Mouse (Mus musculus): ENCODE results near the gene Apobec1.

- no peak for TF ChIP-seq CTCF (IDR thresholded peaks at IDR 0.05; ENCODE audit: low read depth, low read length)
- TF ChIP-seq POLR2AphosphoS5 (IDR thresholded peaks at IDR 0.05; ENCODE audit: insufficient replicate concordance, low read depth, low read length), result no peak
- TF ChIP-seq GATA1 (IDR thresholded peaks at IDR 0.05; ENCODE audit: borderline replicate concordance, low read length), result no peak
Observed at GRCm38 (mm10) chr6:122528136-122528535, 74.1 kb downstream of the Apobec1 start.
